Mouse (Mus musculus) bone marrow, adult 2 months (tissue): ENCODE results near the gene Rbm41. TPM values are rescaled to one million over a fixed set of nuclear protein-coding genes. Genes with fewer than 3 reads are reported as not detected.

Experiments used
- H3K27ac ChIP-seq: fragments of 200-500 bp; 2 replicates; pipeline ENCODE4 v1.5.1; 2012; ENCODE audit warnings: low read depth, mild to moderate bottlenecking, control low read depth, inconsistent platforms, low read length; ENCODE audit not compliant: control insufficient read depth, poor library complexity, insufficient read depth
- H3K4me1 ChIP-seq: fragments of 200-500 bp; 2 replicates; pipeline ENCODE4 v1.6.1; 2011; ENCODE audit warnings: low read length; ENCODE audit not compliant: control insufficient read depth, insufficient read depth
- H3K4me3 ChIP-seq: fragments of 200-500 bp; replicated peaks from 2 replicates; pipeline ENCODE3; 2011; ENCODE audit warnings: mild to moderate bottlenecking, low read depth, low read length, control low read depth; ENCODE audit not compliant: control insufficient read depth
- CTCF ChIP-seq: fragments of 200-500 bp; IDR thresholded peaks from 2 replicates; pipeline ENCODE4 v1.5.1; 2011; ENCODE audit warnings: low read length, control low read depth; ENCODE audit not compliant: control insufficient read depth, insufficient read depth
- POLR2A ChIP-seq: fragments of 200-500 bp; IDR thresholded peaks from 2 replicates; pipeline ENCODE4 v1.6.1; 2011; ENCODE audit warnings: low read depth, mild to moderate bottlenecking, control low read depth, low read length, borderline replicate concordance; ENCODE audit not compliant: control insufficient read depth
- WGBS: fragments of 180-500 bp; shearing (Covaris S2); methylation state at CpG from one replicate; pipeline ENCODE4 v1.1.7; 2018; 5-methylcytosine and 5-hydroxymethylcytosine counted together
- polyA plus RNA-seq: library from polyadenylated mRNA; stranded (reverse); fragments of >200 nt; gene quantifications from 2 replicates; pipeline ENCODE4 v1.2.4, GENCODE M21; 2011; ENCODE audit warnings: low replicate concordance; ENCODE audit not compliant: missing spikeins, insufficient read depth, insufficient read length

Rbm41 gene
- polyA plus RNA-seq, 1 experiment = 2.9 TPM

GRCm38 (mm10) chrX:139877936-139878335, 120.5 kb downstream of the Rbm41 start:
- TF ChIP-seq CTCF (no peak), POLR2A (no peak)
- Histone ChIP-seq H3K27ac (no peak overlapping the region), H3K4me3 (no peak overlapping the region), H3K4me1 (no peaks in the 10 kb centered on the region)
- 65% methylated on average over 3 of the region's 3 CpGs for WGBS

DNA sequence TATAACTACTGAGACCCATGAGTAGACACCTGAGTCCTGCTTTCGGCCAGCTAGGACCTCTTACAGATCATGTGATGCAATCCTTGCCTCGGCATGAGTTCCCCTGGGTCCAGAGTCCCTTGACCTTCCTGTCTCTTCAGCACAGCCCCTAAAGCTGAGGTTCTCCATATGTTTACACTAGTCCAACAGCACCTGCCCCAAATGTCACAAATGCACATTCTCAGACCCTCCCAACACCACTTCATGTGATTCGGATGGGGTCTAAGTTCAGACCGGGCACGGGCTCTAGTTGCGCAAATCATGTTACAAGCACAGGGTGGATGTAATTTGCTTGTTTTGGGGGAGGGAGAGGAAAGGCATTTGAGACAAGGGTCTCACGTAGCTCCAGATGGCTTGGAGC, 121.3 kb downstream of the Rbm41 start:
- WGBS = 72% methylated on average over 7 of the region's 7 CpGs
- no peaks in the 10 kb centered on the region for H3K4me1 ChIP-seq
- TF ChIP-seq POLR2A (no peak), CTCF (no peak)
- H3K27ac ChIP-seq = no peak overlapping the region
- no peak overlapping the region for H3K4me3 ChIP-seq

- Histone ChIP-seq H3K4me1 (no peaks in the 10 kb centered on the region), H3K27ac (no peak within 1 kb of the TSS), H3K4me3 (no peak within 1 kb of the TSS)
- WGBS = 19% methylated on average over 65 of the region's 87 CpGs
- TF ChIP-seq CTCF = no peak
- no peak for TF ChIP-seq POLR2A
Observed at GRCm38 (mm10) chrX:139870938-139871791, 127.2 kb downstream of the Rbm41 start, which contains the start of gene Morc4. Gene Morc4 (minus strand): TSS chrX:139871677.

DNA sequence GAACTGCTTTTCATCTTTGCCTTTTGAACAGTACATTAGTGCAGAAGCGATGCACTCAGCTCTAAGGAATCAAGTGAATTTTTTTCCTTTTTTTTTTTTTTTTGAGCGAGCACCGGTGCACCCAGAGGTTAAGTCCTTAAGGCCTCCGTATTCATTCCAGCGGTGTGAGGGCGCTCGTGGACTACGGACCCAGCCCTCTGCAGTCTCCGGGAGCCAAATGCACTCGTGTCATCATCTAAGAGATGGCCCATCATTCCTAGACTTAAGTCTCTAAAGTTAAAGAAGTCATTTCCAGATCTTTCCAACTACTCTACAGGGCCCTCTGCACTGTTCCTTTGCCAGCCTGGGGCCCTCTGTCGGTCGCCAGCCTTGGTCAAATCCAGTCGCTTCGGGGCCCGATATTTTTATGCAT, 128.1 kb downstream of the Rbm41 start:
- Histone ChIP-seq H3K4me3 (no peak overlapping the region), H3K4me1 (no peaks in the 10 kb centered on the region), H3K27ac (no peak overlapping the region)
- 18% methylated on average over 15 of the region's 15 CpGs for WGBS
- TF ChIP-seq CTCF (no peak), POLR2A (no peak)

GRCm38 (mm10) chrX:139859402-139859801, 139.0 kb downstream of the Rbm41 start:
- no peak overlapping the region for H3K27ac ChIP-seq
- H3K4me3 ChIP-seq = no peak overlapping the region
- 77% methylated on average over 5 of the region's 5 CpGs for WGBS
- no peaks in the 10 kb centered on the region for H3K4me1 ChIP-seq
- TF ChIP-seq CTCF (no peak), POLR2A (no peak)

DNA sequence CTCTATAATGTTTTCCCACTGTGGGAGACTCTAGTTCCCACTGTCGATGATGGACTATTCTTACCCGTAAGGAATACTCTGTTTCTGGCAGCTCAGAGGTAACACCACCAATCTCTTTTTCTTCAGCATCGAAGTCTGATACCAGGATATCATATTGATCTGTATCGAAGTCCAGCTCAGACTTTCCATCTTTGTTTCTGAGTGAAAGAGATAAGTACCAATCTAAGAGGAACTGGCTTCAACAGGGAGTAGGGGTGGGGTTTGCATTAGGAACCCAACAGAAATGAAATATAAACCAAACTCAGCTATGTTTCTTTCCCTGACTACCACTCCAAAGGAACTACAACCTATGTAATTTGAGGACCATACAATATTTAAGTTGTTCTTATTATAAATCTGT, 143.6 kb downstream of the Rbm41 start:
- TF ChIP-seq CTCF (no peak), POLR2A (no peak)
- Histone ChIP-seq H3K27ac (no peak overlapping the region), H3K4me3 (no peak overlapping the region), H3K4me1 (no peaks in the 10 kb centered on the region)
- 84% methylated on average over 4 of the region's 4 CpGs for WGBS

GRCm38 (mm10) chrX:139841091-139841490, 157.3 kb downstream of the Rbm41 start:
- Histone ChIP-seq H3K4me3 (no peak overlapping the region), H3K27ac (no peak overlapping the region), H3K4me1 (no peaks in the 10 kb centered on the region)
- WGBS = 66% methylated on average over 6 of the region's 6 CpGs
- TF ChIP-seq CTCF = no peak
- TF ChIP-seq POLR2A = no peak

Other genes starting within 250 kb of the Rbm41 start
- not detected in 2 replicates for gene Ripply1, start 216.2 kb downstream of the Rbm41 start, polyA plus RNA-seq
- gene Cldn2, start 197.8 kb downstream of the Rbm41 start, polyA plus RNA-seq = 1.3 TPM in 1 of 2 replicates, not detected in the other
- 0.59 and 2.8 TPM in 2 replicates for gene Morc4, start 126.9 kb downstream of the Rbm41 start, polyA plus RNA-seq
- gene Nup62cl, start 64.1 kb upstream of the Rbm41 start, polyA plus RNA-seq = 16.7 TPM in 1 of 2 replicates, not detected in the other
- gene Pih1h3b, start 64.3 kb upstream of the Rbm41 start, polyA plus RNA-seq = not detected in 2 replicates